Comparison of ENCODE assay signal across 11 mouse cellular contexts in genomic region chr11:57696207-57696676, GRCm38 (mm10). TPM values are rescaled to one million over a fixed set of nuclear protein-coding genes. Genes with fewer than 3 reads are reported as not detected.
A peak's percentile ranks its signal among the peaks of the same experiment; 100 is the strongest.
DNase-seq lines count a peak whose midpoint lies in the region; ATAC-seq and TF ChIP-seq lines count a peak whose summit lies in the region.
"Had no signal": no experiment of that assay in that cellular context is flagged by ENCODE, and none has a peak within 500 bp of the region (broad histone marks: within the 10 kb centered on the region; RNA-seq: fewer than 3 reads in every experiment).

No protein-coding gene starts in this region.

- no peak for TF ChIP-seq EP300 in stomach, postnatal 0 days (optimal IDR thresholded peaks at IDR 0.05)

- H3K27me3 ChIP-seq in stomach, embryonic 16.5 days (ENCODE audit: control insufficient read depth, insufficient read depth, low read length), result no peaks in the 10 kb centered on the region
- no peaks in the 10 kb centered on the region for H3K27me3 ChIP-seq in stomach, postnatal 0 days (ENCODE audit: control insufficient read depth, insufficient read depth, low read length)
- H3K27me3 ChIP-seq in limb, embryonic 13.5 days, result no peaks in the 10 kb centered on the region
- H3K27me3 ChIP-seq in intestine, postnatal 0 days (replicated peaks; ENCODE audit: control insufficient read depth, insufficient read depth, low read length), result no peaks in the 10 kb centered on the region
- H3K27me3 ChIP-seq: heart, embryonic 15.5 days had no signal

- WGBS in stomach, embryonic 16.5 days, result 54% methylated on average over 17 of the region's 17 CpGs
- WGBS in stomach, postnatal 0 days, result 42% methylated on average over 17 of the region's 17 CpGs
- WGBS in limb, embryonic 13.5 days, result 23% methylated on average over 17 of the region's 17 CpGs
- WGBS in intestine, postnatal 0 days, result 55% methylated on average over 17 of the region's 17 CpGs

- no peak for TF ChIP-seq CTCF in gastrocnemius, adult 2 months (IDR thresholded peaks at IDR 0.05)
- no peak for TF ChIP-seq CTCF in stomach, postnatal 0 days (IDR thresholded peaks at IDR 0.05; ENCODE audit: low read depth)
- TF ChIP-seq CTCF in intestine, postnatal 0 days (IDR thresholded peaks at IDR 0.05; ENCODE audit: low read depth), result no peak

- no peaks in the 10 kb centered on the region for H3K9me3 ChIP-seq in stomach, embryonic 16.5 days (replicated peaks; ENCODE audit: control insufficient read depth, low read length)
- no peaks in the 10 kb centered on the region for H3K9me3 ChIP-seq in stomach, postnatal 0 days (ENCODE audit: control insufficient read depth, low read length)
- no peaks in the 10 kb centered on the region for H3K9me3 ChIP-seq in limb, embryonic 13.5 days
- no peaks in the 10 kb centered on the region for H3K9me3 ChIP-seq in intestine, postnatal 0 days (ENCODE audit: control insufficient read depth)
- H3K9me3 ChIP-seq: heart, embryonic 15.5 days had no signal

- peak overlapping the region; percentile 61 for H3K27ac ChIP-seq in gastrocnemius, adult 2 months
- no peak overlapping the region for H3K27ac ChIP-seq in stomach, embryonic 16.5 days (ENCODE audit: low read length)
- no peak overlapping the region for H3K27ac ChIP-seq in stomach, postnatal 0 days (replicated peaks)
- H3K27ac ChIP-seq in limb, embryonic 13.5 days, result peak overlapping the region; percentile 33; the same call in 1 of the 2 replicates
- H3K27ac ChIP-seq in intestine, postnatal 0 days (ENCODE audit: low read depth, low read length), result no peak overlapping the region; the same call in 1 of the 2 replicates

- H3K4me2 ChIP-seq in stomach, embryonic 16.5 days (ENCODE audit: low read depth, low read length), result no peak overlapping the region
- no peak overlapping the region for H3K4me2 ChIP-seq in stomach, postnatal 0 days (replicated peaks; ENCODE audit: low read depth)
- peak overlapping the region; percentile 39 for H3K4me2 ChIP-seq in limb, embryonic 13.5 days (replicated peaks)
- no peak overlapping the region for H3K4me2 ChIP-seq in intestine, postnatal 0 days (replicated peaks; ENCODE audit: low read depth)
- H3K4me2 ChIP-seq: heart, embryonic 15.5 days had no signal

- no peaks in the 10 kb centered on the region for H3K36me3 ChIP-seq in stomach, embryonic 16.5 days (ENCODE audit: control insufficient read depth, insufficient read depth, low read length)
- no peaks in the 10 kb centered on the region for H3K36me3 ChIP-seq in stomach, postnatal 0 days (ENCODE audit: control insufficient read depth, insufficient read depth, low read length)
- H3K36me3 ChIP-seq in limb, embryonic 13.5 days, result no peaks in the 10 kb centered on the region
- H3K36me3 ChIP-seq in intestine, postnatal 0 days (ENCODE audit: control insufficient read depth, insufficient read depth), result no peaks in the 10 kb centered on the region
- H3K36me3 ChIP-seq: heart, embryonic 15.5 days had no signal

- peak overlapping the region; percentile 65 for H3K4me3 ChIP-seq in gastrocnemius, adult 2 months
- H3K4me3 ChIP-seq in stomach, embryonic 16.5 days (replicated peaks; ENCODE audit: low read length), result no peak overlapping the region
- H3K4me3 ChIP-seq in stomach, postnatal 0 days (ENCODE audit: low read depth, low read length), result no peak overlapping the region
- 0 out of 2 replicates have a peak overlapping the region, but pooled peaks have one; percentile 2 for H3K4me3 ChIP-seq in limb, embryonic 13.5 days
- H3K4me3 ChIP-seq in intestine, postnatal 0 days (ENCODE audit: low read depth, low read length), result no peak overlapping the region
- H3K4me3 ChIP-seq: heart, embryonic 15.5 days; myocyte had no signal

- H3K4me1 ChIP-seq in stomach, embryonic 16.5 days (ENCODE audit: control insufficient read depth, insufficient read depth, low read length), result peaks cover 7% of the 10 kb centered on the region; the same call in 1 of the 2 replicates
- H3K4me1 ChIP-seq in stomach, postnatal 0 days (replicated peaks; ENCODE audit: control insufficient read depth, insufficient read depth), result peaks cover 3% of the 10 kb centered on the region; the same call in 1 of the 2 replicates
- peaks cover 33% of the 10 kb centered on the region for H3K4me1 ChIP-seq in limb, embryonic 13.5 days
- peaks cover 11% of the 10 kb centered on the region for H3K4me1 ChIP-seq in intestine, postnatal 0 days (replicated peaks; ENCODE audit: control insufficient read depth, insufficient read depth, low read length)

- H3K9ac ChIP-seq in stomach, embryonic 16.5 days (ENCODE audit: low read length), result 0 out of 2 replicates have a peak overlapping the region, but pooled peaks have one; percentile 4
- no peak overlapping the region for H3K9ac ChIP-seq in stomach, postnatal 0 days (ENCODE audit: low read length)
- H3K9ac ChIP-seq in limb, embryonic 13.5 days, result no peak overlapping the region
- H3K9ac ChIP-seq in intestine, postnatal 0 days (ENCODE audit: low read depth, low read length), result no peak overlapping the region
- H3K9ac ChIP-seq: heart, embryonic 15.5 days had no signal

- no peak for ATAC-seq in stomach, embryonic 16.5 days (ENCODE audit: insufficient read depth, low FRiP score)
- no peak for ATAC-seq in stomach, postnatal 0 days (ENCODE audit: low FRiP score, low TSS enrichment)
- no peak for ATAC-seq in limb, embryonic 13.5 days (ENCODE audit: low FRiP score, low read depth)
- ATAC-seq in intestine, postnatal 0 days, result no peak

- DNase-seq in gastrocnemius, adult 2 months, result peak; percentile 51
- DNase-seq in gastrocnemius, postnatal 14 days, result no peak
- no peak for DNase-seq in stomach, postnatal 0 days (ENCODE audit: low spot score)
- peak; percentile 79 for DNase-seq in retina, postnatal 1 day
- no peak for DNase-seq in testis, postnatal 10 days (ENCODE audit: low spot score)
- DNase-seq: thymus, postnatal 4 days had no signal

- intact Hi-C loops in gastrocnemius, adult 2 months (cut with DNase I), result no loop called here
- intact Hi-C loops in gastrocnemius, postnatal 14 days (cut with DNase I; ENCODE audit: low total_unique reads), result no loop called here

RNA-seq across cellular contexts. Expression of gene Galnt10, which starts 51.0 kb away (rescaled TPM):
- 1 to 10 TPM; 5.1 to 6.4 TPM for total RNA-seq in gastrocnemius, adult 2 months (2021)
- 10 to 100 TPM; 11.3 to 12.4 TPM for total RNA-seq in gastrocnemius, postnatal 14 days (2021)
- 15.7 and 17.4 TPM in 2 replicates for polyA plus RNA-seq in stomach, embryonic 16.5 days (2015; fragmentation: Nextera tagmentation; extraction: Ambion mirVana)
- polyA plus RNA-seq in stomach, postnatal 0 days (2015; fragmentation: Nextera tagmentation; extraction: Ambion mirVana), result 8.8 and 9.6 TPM in 2 replicates
- polyA plus RNA-seq in limb, embryonic 13.5 days (2015; fragmentation: Nextera tagmentation; extraction: Ambion mirVana), result 28.6 and 31.3 TPM in 2 replicates
- polyA plus RNA-seq in intestine, postnatal 0 days (2015; fragmentation: Nextera tagmentation; extraction: Ambion mirVana), result 19.8 and 22.5 TPM in 2 replicates

Comparison
In these comparisons a context has a peak if more than half of its experiments do, and no peak if none do; other contexts are left out.
1. DNase-seq: peak in gastrocnemius, adult 2 months (single experiment) and retina, postnatal 1 day (single experiment); none in gastrocnemius, postnatal 14 days (single experiment), stomach, postnatal 0 days (single experiment) and testis, postnatal 10 days (single experiment).
2. H3K27ac ChIP-seq: peak in gastrocnemius, adult 2 months (single experiment) and limb, embryonic 13.5 days (single experiment); none in stomach, embryonic 16.5 days (single experiment), stomach, postnatal 0 days (single experiment) and intestine, postnatal 0 days (single experiment).
3. H3K4me3 ChIP-seq: peak in gastrocnemius, adult 2 months (single experiment) and limb, embryonic 13.5 days (single experiment); none in stomach, embryonic 16.5 days (single experiment), stomach, postnatal 0 days (single experiment) and intestine, postnatal 0 days (single experiment).